Mouse (Mus musculus) spleen, adult 12 weeks (tissue): ENCODE data around the gene Ubb.

ENCODE experiments used
- DNase-seq: peaks from one replicate; pipeline ENCODE4 v3.0.0; 2022; ENCODE audit warnings: low spot score

Gene Ubb

DNA sequence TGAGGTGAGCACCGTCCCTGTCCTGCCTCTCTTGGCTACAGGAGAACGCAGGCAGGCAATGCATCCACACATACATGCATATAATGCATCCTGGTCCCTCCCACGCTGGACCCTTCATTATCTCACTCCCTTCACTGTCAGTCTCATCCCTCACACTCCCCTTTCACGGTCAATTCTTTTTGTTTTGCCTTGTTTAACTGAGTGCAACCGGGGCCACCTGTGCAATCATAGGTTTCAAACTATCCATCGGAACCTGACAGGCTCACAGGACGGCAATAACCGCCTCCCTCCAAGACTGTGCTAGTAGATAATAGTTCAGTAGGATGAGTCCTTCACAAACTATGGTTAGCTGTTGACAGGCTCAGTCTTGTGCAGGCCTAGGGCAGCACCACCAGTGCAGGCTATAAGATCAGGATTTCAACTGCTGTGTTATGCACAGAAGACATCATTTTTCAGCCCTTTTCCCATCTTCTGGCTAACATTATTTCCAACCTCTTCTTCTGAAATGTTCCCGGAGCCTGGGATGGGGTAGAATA, 33.8 kb downstream of the Ubb start:
- DNase-seq: no peak

DNA sequence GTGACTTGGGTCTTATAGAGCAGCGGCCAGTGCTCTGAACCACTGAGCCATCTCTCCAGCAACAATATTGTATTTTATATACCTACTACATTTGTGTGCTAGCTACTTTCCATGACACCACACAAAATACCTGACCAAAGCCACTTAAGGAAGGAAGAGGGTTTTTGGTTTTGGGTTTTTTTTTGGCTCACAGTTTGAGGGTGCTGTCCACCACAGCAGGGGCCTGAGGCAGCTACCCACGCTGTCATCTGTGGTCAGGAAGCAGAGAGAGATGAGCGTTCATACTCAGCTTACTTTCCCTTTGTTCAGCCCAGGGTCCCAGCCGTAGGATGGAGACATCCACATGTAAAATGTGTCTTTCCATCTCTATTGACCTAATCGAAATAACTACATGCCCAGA, 36.1 kb downstream of the Ubb start:
- DNase-seq: no peak

DNA sequence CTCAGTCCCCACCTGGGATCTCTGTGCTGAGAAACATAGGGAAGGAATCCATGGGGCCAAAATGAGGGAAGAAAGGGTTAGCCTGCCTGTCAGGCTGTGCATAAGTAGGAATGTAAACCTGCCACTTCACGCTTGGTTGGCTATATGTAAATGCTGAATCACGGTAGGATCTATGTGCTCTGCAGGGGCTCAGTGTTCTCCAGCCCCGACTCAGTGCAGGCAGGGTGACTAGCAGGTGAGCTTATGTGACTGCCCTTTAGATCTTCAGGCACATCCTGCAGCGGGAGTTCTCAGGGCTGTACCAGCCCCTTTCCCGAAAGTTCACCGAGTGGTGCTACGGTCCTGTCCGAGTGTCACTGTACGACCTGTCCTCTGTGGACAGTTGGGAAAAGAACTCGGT, 38.4 kb downstream of the Ubb start:
- DNase-seq: no peak

DNA sequence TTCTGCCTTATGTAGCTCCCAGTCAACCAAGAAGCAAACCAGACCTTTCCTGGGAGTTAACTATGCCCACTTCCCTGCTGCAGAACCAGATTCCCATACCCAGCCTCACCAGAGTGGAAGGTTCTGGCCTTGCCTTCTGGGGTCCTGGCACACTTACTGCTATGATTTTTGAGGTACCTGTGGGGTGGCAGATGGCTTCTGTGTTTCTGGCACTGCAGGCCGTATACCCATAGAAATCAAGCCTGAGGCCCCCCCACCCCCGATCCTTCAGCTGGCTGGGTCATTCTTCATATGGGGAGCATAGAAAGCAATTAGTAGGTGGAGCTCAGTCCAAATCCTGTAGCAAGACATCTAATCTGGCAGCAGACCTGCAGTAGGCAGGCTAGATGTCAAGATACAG, 40.1 kb downstream of the Ubb start:
- no peak for DNase-seq

DNA sequence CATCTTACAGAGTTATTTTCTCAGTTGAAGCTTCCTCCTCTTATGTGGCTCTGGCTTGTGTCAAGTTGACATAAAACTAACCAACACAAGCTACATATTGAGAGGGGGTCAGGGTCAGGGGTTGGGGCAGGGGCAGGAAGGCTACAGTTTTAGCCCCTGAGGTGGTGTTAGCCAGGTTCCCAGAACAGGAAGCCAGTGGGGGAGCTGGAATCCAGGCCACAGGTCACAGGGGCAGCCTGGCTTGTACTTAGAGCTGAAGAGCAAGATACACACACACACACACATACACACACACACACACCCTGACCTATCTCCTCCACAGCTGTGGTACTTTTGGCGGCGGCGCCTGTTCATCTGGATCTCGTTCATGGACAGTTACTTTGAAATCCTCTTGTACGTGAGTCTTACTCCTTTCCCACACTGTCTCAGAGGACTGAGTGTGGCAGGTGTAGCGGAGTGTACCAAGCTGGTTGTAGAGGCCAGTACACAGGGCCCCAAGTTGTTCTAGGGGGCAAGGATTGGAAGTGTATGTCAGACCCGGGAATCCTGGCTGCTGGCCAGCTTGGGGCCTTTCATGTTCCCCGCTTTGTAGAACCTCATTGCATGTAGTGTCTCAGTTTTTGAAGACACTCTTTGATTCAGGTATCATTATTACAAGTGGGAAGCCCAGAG, 41.1 kb downstream of the Ubb start:
- DNase-seq: no peak

DNA sequence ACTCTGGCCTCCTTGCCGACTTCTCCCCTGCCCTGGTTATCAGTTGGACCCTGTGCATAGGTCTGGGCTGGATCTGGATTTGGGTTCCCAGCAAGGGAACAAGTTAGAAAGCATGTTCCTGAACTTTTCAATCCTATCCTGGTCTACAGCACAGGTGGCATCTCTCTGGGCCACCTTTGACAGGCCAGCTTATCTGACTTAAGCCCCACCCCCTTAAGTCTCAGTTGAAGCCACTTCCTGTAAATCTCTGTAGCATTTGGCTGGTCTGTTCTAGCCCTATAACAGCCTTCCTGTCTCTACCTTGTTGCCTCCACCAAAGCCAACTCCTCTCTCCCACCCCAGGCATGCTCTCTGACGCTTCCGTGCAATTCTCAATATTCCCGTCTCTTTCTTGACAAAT, 47.6 kb downstream of the Ubb start:
- no peak for DNase-seq

DNA sequence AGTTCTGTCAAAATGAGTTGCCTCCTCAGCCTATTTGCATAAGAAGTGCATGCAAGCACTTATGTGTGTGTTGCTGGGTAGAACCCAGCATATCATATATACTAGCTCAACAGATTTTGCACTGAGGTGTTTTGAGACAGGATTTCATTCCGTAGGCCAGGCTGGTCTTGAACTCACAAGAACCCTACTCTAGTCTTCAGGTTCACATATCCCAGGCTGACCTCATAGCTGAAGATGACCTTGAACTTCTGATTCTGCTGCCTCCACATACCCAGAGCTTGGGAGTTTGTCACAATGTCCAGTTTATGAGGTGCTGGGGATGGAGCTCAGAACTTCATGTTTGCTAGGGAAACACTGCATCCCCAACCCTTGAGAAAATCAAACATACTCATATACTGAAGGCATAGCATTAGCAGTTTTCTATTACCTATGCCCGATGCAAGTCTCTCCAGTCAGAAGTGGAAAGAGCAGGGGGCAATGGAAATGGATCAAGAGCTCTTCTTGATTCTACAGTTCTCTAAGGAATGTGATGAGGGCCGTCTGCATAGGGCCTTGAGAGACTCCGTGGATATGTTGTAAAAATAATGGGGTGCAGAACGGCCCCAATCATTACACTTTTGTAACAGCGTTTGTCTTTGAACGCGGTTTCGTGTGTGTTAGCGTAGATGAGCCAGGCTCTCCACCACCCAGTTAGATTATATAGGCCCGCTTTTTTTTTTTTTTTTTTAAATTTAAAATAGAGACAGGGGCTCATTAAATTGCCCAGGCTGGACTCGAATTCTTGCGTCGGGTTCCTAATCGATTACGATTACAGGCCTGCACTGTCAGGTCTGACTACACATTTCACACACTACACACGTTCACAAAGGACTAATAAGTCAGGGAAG, 51.0 kb downstream of the Ubb start:
- no peak for DNase-seq
